Mouse (Mus musculus) retina, postnatal 7 days (tissue): ENCODE results near the gene 1700016H13Rik.

Source experiments
- DNase-seq: peaks from one replicate; pipeline ENCODE4 v3.0.0-alpha.2; 2012; ENCODE audit warnings: low read depth, low spot score

1700016H13Rik gene

DNA sequence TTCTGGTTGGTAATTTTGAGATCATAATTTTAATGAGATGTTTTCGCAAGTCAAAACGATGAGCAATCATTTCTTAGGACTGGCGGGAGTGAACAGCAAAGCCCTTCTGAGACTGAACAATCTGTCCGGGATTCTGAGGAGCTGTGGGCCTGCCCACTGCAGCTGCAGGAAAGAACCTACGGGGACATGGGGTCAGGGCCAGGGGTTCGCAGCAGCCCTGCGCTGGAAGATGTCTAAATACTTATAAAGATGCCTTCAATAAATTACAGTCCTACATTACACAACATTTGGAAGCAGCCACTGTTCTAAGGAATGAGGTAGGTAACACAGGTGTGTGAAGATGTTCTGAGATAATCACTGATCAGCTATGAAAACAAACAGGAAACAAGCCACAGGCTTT is 50.1 kb downstream of the 1700016H13Rik start:
- DNase-seq, result no peak

GRCm38 (mm10) chr5:103603115-103603893 is 52.5 kb downstream of the 1700016H13Rik start:
- DNase-seq, result no peak

DNA sequence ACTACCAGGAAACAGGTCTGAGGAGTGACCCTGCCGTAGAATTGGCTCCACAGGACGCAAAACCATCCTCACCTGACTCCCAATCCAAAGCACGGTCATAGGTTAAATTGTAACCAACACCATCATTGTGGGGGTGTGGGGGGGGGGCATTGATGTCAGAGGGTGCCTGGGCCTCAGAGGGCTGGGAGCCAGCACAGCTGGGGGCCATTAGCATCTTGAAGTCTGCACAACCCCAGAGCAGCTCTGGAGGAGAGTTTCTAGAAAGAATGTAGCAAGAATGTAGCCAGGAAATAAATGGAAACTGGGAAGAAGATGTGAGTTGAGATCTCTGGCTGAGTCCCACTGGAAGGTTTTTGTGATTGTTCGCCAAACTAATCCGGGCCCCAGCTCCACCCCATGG is 56.9 kb downstream of the 1700016H13Rik start:
- no peak for DNase-seq

DNA sequence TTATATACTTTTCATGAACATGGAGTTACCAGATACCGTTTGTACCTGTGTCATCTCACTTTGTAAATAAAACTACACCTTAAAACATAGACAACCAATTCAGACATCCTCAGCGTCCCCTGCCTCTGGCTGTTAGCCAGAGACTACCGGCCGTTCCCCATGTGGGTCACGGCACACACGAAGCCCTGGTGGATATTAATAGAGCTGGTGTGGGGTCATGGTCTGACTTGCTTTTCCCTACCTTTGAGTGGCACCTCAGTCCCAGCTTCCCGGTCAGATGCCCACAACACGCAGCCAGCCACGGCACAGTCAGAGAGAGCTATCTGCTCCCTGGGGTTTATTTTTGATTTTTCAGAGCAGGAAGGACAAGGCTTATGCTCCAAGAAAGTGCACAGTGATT is 57.5 kb downstream of the 1700016H13Rik start:
- no peak for DNase-seq
